Mouse (Mus musculus) adrenal gland, adult 8-10 months (tissue): Measurements from ENCODE around the gene Usp34. TPM values are rescaled to one million over a fixed set of nuclear protein-coding genes. Genes with fewer than 3 reads are reported as not detected.
A peak's percentile ranks its signal among the peaks of the same experiment; 100 is the strongest.
"Not testable (repeated sequence)": the region's sequence is repeated elsewhere in the genome, so short reads cannot be mapped to it uniquely, and the experiment has no call there.

ENCODE experiments used
- DNase-seq: peaks from one replicate; pipeline ENCODE4 v3.0.0; 2022
- total RNA-seq, 4 experiments: library from RNA; stranded (reverse); gene quantifications; 2 replicates each; pipeline ENCODE4 v1.2.4; 2022

The Usp34 gene
- total RNA-seq, 4 experiments from 2014 or later: 50.4 to 85.3 (median 65.7) TPM

- not testable (repeated sequence) for DNase-seq
These were observed 53.1 kb downstream of the Usp34 start for GRCm38 (mm10) chr11:23359687-23360235.

- no peak for DNase-seq
These were observed 55.6 kb downstream of the Usp34 start for GRCm38 (mm10) chr11:23362305-23362704.

GRCm38 (mm10) chr11:23364348-23364747 is 57.7 kb downstream of the Usp34 start:
- DNase-seq: no peak

GRCm38 (mm10) chr11:23372032-23372431 is 65.3 kb downstream of the Usp34 start:
- DNase-seq: no peak

- DNase-seq: no peak
These were observed 65.8 kb downstream of the Usp34 start for GRCm38 (mm10) chr11:23372490-23372889.

GRCm38 (mm10) chr11:23380055-23380454 is 73.4 kb downstream of the Usp34 start:
- DNase-seq: no peak

GRCm38 (mm10) chr11:23380595-23380994 is 73.9 kb downstream of the Usp34 start:
- DNase-seq: no peak

GRCm38 (mm10) chr11:23382787-23383186 is 76.1 kb downstream of the Usp34 start:
- no peak for DNase-seq

GRCm38 (mm10) chr11:23389649-23390048 is 83.0 kb downstream of the Usp34 start:
- DNase-seq: no peak

GRCm38 (mm10) chr11:23392567-23392966 is 85.9 kb downstream of the Usp34 start:
- no peak for DNase-seq

- no peak for DNase-seq
These were observed 89.9 kb downstream of the Usp34 start for GRCm38 (mm10) chr11:23396608-23397007.

- no peak for DNase-seq
These were observed 94.5 kb downstream of the Usp34 start for GRCm38 (mm10) chr11:23400978-23401776.

GRCm38 (mm10) chr11:23428301-23428700 is 121.6 kb downstream of the Usp34 start:
- no peak for DNase-seq

- DNase-seq: no peak
These were observed 123.3 kb downstream of the Usp34 start for GRCm38 (mm10) chr11:23430013-23430412.

- no peak for DNase-seq
These were observed 129.4 kb downstream of the Usp34 start for GRCm38 (mm10) chr11:23436076-23436475.

GRCm38 (mm10) chr11:23465862-23466261 is 159.2 kb downstream of the Usp34 start:
- DNase-seq: not testable (repeated sequence)

- DNase-seq: no peak
These were observed 183.3 kb downstream of the Usp34 start for GRCm38 (mm10) chr11:23489955-23490354.

- no peak for DNase-seq
These were observed 185.5 kb downstream of the Usp34 start for GRCm38 (mm10) chr11:23492048-23492790.

GRCm38 (mm10) chr11:23495231-23495630 is 188.5 kb downstream of the Usp34 start:
- DNase-seq: no peak

GRCm38 (mm10) chr11:23496661-23497060 is 190.0 kb downstream of the Usp34 start:
- DNase-seq: no peak

- DNase-seq: no peak
These were observed 190.6 kb downstream of the Usp34 start for GRCm38 (mm10) chr11:23497335-23497717.

- peak; percentile 96 for DNase-seq
These were observed 191.2 kb downstream of the Usp34 start, which contains the start of gene Ahsa2 for GRCm38 (mm10) chr11:23497718-23498509. Ahsa2 (minus strand) TSS chr11:23498030.
